Mouse (Mus musculus): ENCODE data around the gene Cacnb1. TPM values are rescaled to one million over a fixed set of nuclear protein-coding genes. Genes with fewer than 3 reads are reported as not detected.

The Cacnb1 gene
- polyA plus RNA-seq, 1 experiment from 2014 or later, result 59.6 TPM

GRCm38 (mm10) chr11:97960907-97961306 lies 61.9 kb downstream of the Cacnb1 start:
- WGBS, result 83% methylated on average over 1 of the region's 1 CpGs
- Histone ChIP-seq H3K27ac (ENCODE audit: low read depth, low read length) (no peak overlapping the region), H3K9me3 (ENCODE audit: control insufficient read depth, low read length) (no peaks in the 10 kb centered on the region), H3K4me1 (ENCODE audit: control insufficient read depth, insufficient read depth, low read depth, low read length) (peaks cover 14% of the 10 kb centered on the region), H3K4me2 (ENCODE audit: low read length) (no peak overlapping the region), H3K4me3 (ENCODE audit: low read length) (no peak overlapping the region), H3K27me3 (replicated peaks; ENCODE audit: control insufficient read depth, insufficient read depth, low read length) (no peaks in the 10 kb centered on the region), H3K36me3 (ENCODE audit: control insufficient read depth, insufficient read depth, low read length) (no peaks in the 10 kb centered on the region), H3K9ac (ENCODE audit: low read depth, low read length) (no peak overlapping the region)
- no peak for ATAC-seq

- Histone ChIP-seq H3K27ac (ENCODE audit: low read depth, low read length) (peak overlapping the region; percentile 42), H3K9me3 (ENCODE audit: control insufficient read depth, low read length) (no peaks in the 10 kb centered on the region), H3K9ac (ENCODE audit: low read depth, low read length) (peak overlapping the region; percentile 41; the same call in 1 of the 2 replicates), H3K36me3 (ENCODE audit: control insufficient read depth, insufficient read depth, low read length) (no peaks in the 10 kb centered on the region), H3K4me2 (ENCODE audit: low read length) (no peak overlapping the region), H3K4me3 (ENCODE audit: low read length) (no peak overlapping the region), H3K27me3 (replicated peaks; ENCODE audit: control insufficient read depth, insufficient read depth, low read length) (no peaks in the 10 kb centered on the region), H3K4me1 (ENCODE audit: control insufficient read depth, insufficient read depth, low read depth, low read length) (peaks cover 16% of the 10 kb centered on the region)
- ATAC-seq, result peak; percentile 55; the same call in 1 of the 2 replicates
- WGBS, result 36% methylated on average over 5 of the region's 5 CpGs
Measured at GRCm38 (mm10) chr11:97959300-97959680, 63.5 kb downstream of the Cacnb1 start.

- 76% methylated on average over 7 of the region's 7 CpGs for WGBS
- H3K27me3 ChIP-seq (replicated peaks; ENCODE audit: control insufficient read depth, insufficient read depth, low read length), result no peaks in the 10 kb centered on the region
- peaks cover 16% of the 10 kb centered on the region for H3K4me1 ChIP-seq (ENCODE audit: control insufficient read depth, insufficient read depth, low read depth, low read length)
- peak; percentile 22; the same call in 1 of the 2 replicates for ATAC-seq
- no peaks in the 10 kb centered on the region for H3K36me3 ChIP-seq (ENCODE audit: control insufficient read depth, insufficient read depth, low read length)
- H3K9ac ChIP-seq (ENCODE audit: low read depth, low read length), result peak overlapping the region; percentile 41; the same call in 1 of the 2 replicates
- H3K27ac ChIP-seq (ENCODE audit: low read depth, low read length), result peak overlapping the region; percentile 42
- H3K9me3 ChIP-seq (ENCODE audit: control insufficient read depth, low read length), result no peaks in the 10 kb centered on the region
- no peak overlapping the region for H3K4me2 ChIP-seq (ENCODE audit: low read length)
- H3K4me3 ChIP-seq (ENCODE audit: low read length), result no peak overlapping the region
Measured at GRCm38 (mm10) chr11:97958641-97959299, 64.1 kb downstream of the Cacnb1 start.

- H3K27ac ChIP-seq (ENCODE audit: low read depth, low read length), result 0 out of 2 replicates have a peak overlapping the region, but pooled peaks have one; percentile 16
- peaks cover 16% of the 10 kb centered on the region for H3K4me1 ChIP-seq (ENCODE audit: control insufficient read depth, insufficient read depth, low read depth, low read length)
- H3K9ac ChIP-seq (ENCODE audit: low read depth, low read length), result no peak overlapping the region
- ATAC-seq, result peak; percentile 58
- H3K4me2 ChIP-seq (ENCODE audit: low read length), result no peak overlapping the region
- WGBS, result 34% methylated on average over 6 of the region's 6 CpGs
- H3K4me3 ChIP-seq (ENCODE audit: low read length), result no peak overlapping the region
- H3K9me3 ChIP-seq (ENCODE audit: control insufficient read depth, low read length), result no peaks in the 10 kb centered on the region
- no peaks in the 10 kb centered on the region for H3K36me3 ChIP-seq (ENCODE audit: control insufficient read depth, insufficient read depth, low read length)
- no peaks in the 10 kb centered on the region for H3K27me3 ChIP-seq (replicated peaks; ENCODE audit: control insufficient read depth, insufficient read depth, low read length)
Measured at GRCm38 (mm10) chr11:97956905-97957560, 65.8 kb downstream of the Cacnb1 start.

GRCm38 (mm10) chr11:97955915-97956314 lies 66.9 kb downstream of the Cacnb1 start:
- H3K4me3 ChIP-seq (ENCODE audit: low read length), result no peak overlapping the region
- H3K27ac ChIP-seq (ENCODE audit: low read depth, low read length), result no peak overlapping the region
- no peak overlapping the region for H3K4me2 ChIP-seq (ENCODE audit: low read length)
- H3K27me3 ChIP-seq (replicated peaks; ENCODE audit: control insufficient read depth, insufficient read depth, low read length), result no peaks in the 10 kb centered on the region
- H3K9ac ChIP-seq (ENCODE audit: low read depth, low read length), result no peak overlapping the region
- H3K36me3 ChIP-seq (ENCODE audit: control insufficient read depth, insufficient read depth, low read length), result no peaks in the 10 kb centered on the region
- no peaks in the 10 kb centered on the region for H3K9me3 ChIP-seq (ENCODE audit: control insufficient read depth, low read length)
- WGBS, result 26% methylated on average over 4 of the region's 4 CpGs
- peaks cover 16% of the 10 kb centered on the region for H3K4me1 ChIP-seq (ENCODE audit: control insufficient read depth, insufficient read depth, low read depth, low read length)
- ATAC-seq, result peak; percentile 55; the same call in 1 of the 2 replicates

GRCm38 (mm10) chr11:97955146-97955902 lies 67.5 kb downstream of the Cacnb1 start:
- 86% methylated on average over 9 of the region's 9 CpGs for WGBS
- Histone ChIP-seq H3K4me3 (ENCODE audit: low read length) (no peak overlapping the region), H3K27me3 (replicated peaks; ENCODE audit: control insufficient read depth, insufficient read depth, low read length) (no peaks in the 10 kb centered on the region), H3K4me1 (ENCODE audit: control insufficient read depth, insufficient read depth, low read depth, low read length) (peaks cover 18% of the 10 kb centered on the region), H3K36me3 (ENCODE audit: control insufficient read depth, insufficient read depth, low read length) (no peaks in the 10 kb centered on the region), H3K27ac (ENCODE audit: low read depth, low read length) (no peak overlapping the region), H3K9ac (ENCODE audit: low read depth, low read length) (no peak overlapping the region), H3K9me3 (ENCODE audit: control insufficient read depth, low read length) (no peaks in the 10 kb centered on the region), H3K4me2 (ENCODE audit: low read length) (no peak overlapping the region)
- ATAC-seq, result no peak

GRCm38 (mm10) chr11:97954469-97955141 lies 68.2 kb downstream of the Cacnb1 start:
- 69% methylated on average over 14 of the region's 14 CpGs for WGBS
- H3K4me1 ChIP-seq (ENCODE audit: control insufficient read depth, insufficient read depth, low read depth, low read length), result peaks cover 24% of the 10 kb centered on the region
- H3K27ac ChIP-seq (ENCODE audit: low read depth, low read length), result no peak overlapping the region
- no peaks in the 10 kb centered on the region for H3K9me3 ChIP-seq (ENCODE audit: control insufficient read depth, low read length)
- H3K4me3 ChIP-seq (ENCODE audit: low read length), result no peak overlapping the region
- no peak for ATAC-seq
- H3K36me3 ChIP-seq (ENCODE audit: control insufficient read depth, insufficient read depth, low read length), result no peaks in the 10 kb centered on the region
- H3K4me2 ChIP-seq (ENCODE audit: low read length), result no peak overlapping the region
- no peaks in the 10 kb centered on the region for H3K27me3 ChIP-seq (replicated peaks; ENCODE audit: control insufficient read depth, insufficient read depth, low read length)
- no peak overlapping the region for H3K9ac ChIP-seq (ENCODE audit: low read depth, low read length)

- H3K4me1 ChIP-seq (ENCODE audit: control insufficient read depth, insufficient read depth, low read depth, low read length), result peaks cover 21% of the 10 kb centered on the region
- no peak overlapping the region for H3K4me3 ChIP-seq (ENCODE audit: low read length)
- H3K36me3 ChIP-seq (ENCODE audit: control insufficient read depth, insufficient read depth, low read length), result no peaks in the 10 kb centered on the region
- no peak overlapping the region for H3K27ac ChIP-seq (ENCODE audit: low read depth, low read length)
- WGBS, result 93% methylated on average over 6 of the region's 6 CpGs
- no peak overlapping the region for H3K4me2 ChIP-seq (ENCODE audit: low read length)
- no peak for ATAC-seq
- H3K9me3 ChIP-seq (ENCODE audit: control insufficient read depth, low read length), result no peaks in the 10 kb centered on the region
- no peak overlapping the region for H3K9ac ChIP-seq (ENCODE audit: low read depth, low read length)
- no peaks in the 10 kb centered on the region for H3K27me3 ChIP-seq (replicated peaks; ENCODE audit: control insufficient read depth, insufficient read depth, low read length)
Measured at GRCm38 (mm10) chr11:97953939-97954275, 68.9 kb downstream of the Cacnb1 start.

Measured in hindbrain, embryonic 16.5 days (tissue).